Mouse (Mus musculus) MN1 (cell line): ENCODE results near the gene Sorbs1.
A peak's percentile ranks its signal among the peaks of the same experiment; 100 is the strongest.

Experiments
- DNase-seq: peaks from one replicate; pipeline ENCODE4 v3.0.0-alpha.2; 2016; ENCODE audit warnings: low spot score

The Sorbs1 gene

GRCm38 (mm10) chr19:40256376-40257050 is 257.1 kb downstream of the Sorbs1 start:
- no peak for DNase-seq

- no peak for DNase-seq
These were observed 258.0 kb downstream of the Sorbs1 start for GRCm38 (mm10) chr19:40255561-40255960.

DNA sequence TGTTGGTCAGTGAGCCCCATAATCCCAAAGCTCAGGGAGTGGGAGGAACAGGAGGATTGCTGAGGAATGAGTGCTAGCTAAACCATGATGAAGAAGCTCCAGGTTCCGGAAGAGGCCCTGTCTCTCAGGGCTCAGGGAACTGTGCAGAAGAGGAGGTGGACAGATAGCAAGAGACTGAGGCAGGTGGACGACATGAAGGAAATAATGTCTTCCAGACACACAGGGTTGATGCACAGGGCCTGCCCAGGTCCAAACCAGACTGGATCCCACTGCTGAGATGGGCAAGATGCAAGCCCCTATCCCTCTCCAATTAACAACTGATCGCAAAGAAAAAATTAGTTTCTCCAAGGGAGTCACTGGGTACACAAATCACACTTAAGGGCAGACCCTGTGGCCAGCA is 258.8 kb downstream of the Sorbs1 start:
- DNase-seq: no peak

DNA sequence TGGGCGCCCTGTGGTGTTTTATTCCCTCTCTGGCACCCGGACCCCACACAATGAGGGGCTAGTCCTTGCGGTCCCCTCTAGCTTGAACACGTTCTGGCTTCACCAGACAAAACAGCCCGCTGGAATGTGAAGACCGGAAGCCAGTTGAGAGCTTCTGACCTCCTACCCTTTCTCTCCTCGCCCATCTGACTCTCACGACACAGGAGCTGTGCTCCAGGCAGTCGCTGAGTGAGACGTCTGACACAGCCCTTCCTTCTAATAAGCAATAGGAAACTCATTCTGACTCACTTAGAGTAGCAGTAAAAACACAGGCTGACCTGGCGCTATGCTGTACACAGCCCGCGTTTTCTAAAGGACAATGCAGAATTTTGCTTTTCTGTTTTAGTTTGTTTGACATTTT is 259.8 kb downstream of the Sorbs1 start:
- no peak for DNase-seq

DNA sequence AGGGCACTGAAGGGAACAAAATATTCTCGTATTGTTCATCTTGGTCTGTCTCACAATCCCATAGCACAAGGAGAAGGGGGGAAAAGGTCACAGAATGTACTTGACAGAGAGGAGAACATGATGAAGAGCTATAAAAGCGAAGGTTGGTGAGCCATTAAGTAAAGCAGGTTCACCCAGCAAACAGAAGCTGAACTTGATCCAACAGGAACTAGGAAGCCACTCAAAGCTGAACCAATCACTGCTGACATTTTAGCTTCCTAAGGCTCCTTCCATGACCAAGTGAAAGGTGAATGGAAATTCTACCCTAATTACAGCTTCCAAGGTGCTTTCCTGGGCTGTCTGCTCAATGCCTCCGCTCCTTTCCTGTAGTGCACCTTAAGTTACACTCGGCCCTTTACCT is 262.5 kb downstream of the Sorbs1 start:
- DNase-seq: no peak

DNA sequence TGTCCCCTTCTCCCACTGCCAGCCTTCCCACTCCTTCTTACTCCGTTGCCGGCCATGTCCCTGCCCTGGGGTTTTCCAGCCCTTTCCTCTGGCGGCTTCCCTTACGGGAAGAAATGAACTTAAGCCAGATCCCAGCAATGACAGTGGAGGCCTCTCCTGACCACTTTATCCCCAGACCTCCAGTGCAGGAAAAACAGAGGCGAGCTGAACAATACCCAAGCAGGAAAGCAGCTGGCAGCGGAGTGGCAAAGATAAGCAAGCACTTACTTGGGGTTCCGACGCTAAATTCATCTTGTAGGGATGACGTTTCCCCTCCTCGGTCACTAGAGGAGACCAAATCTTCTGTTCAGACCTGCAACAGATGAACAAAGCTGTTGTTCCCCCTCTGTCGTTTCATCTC is 264.2 kb downstream of the Sorbs1 start:
- DNase-seq: no peak

DNA sequence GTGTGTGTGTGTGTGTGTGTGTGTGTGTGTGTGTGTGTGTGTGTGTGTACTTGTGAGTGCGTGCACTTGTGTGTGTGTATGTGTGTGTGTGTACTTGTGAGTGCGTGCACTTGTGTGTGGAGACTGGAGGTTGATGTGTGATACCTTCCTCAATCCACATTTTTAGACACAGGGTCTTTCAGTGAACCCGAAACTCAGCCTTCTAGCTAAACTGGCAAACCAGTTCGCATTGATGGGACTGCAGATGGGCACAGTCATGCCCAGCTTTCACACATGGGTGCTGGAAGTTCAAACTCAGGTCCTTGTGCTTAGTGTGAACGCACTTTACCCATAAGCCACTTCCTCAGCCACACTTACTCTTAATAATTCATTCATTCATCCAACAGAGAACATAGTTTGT is 265.1 kb downstream of the Sorbs1 start:
- DNase-seq: no peak

DNA sequence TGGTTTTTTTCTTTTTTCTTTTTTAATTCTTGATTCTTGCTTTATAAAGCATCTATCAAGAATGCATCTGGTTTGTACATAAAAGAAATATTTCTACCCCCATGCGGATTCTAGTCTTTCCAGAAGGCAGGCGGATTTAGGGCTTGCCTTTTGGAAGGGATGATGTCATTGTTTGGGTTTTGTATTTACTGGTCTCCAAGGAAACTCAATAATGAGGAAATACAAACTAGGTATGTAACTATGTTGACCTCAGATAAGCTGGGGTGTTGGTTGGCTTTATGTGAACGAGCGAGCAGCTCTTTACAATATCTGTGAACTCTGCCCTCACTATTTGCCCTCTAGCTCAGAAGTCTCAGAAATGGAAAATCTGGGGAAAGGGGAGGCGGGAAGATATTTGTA is 266.3 kb downstream of the Sorbs1 start:
- DNase-seq: peak; percentile 7

GRCm38 (mm10) chr19:40246646-40247267 is 266.8 kb downstream of the Sorbs1 start:
- no peak for DNase-seq
